Mouse (Mus musculus): ENCODE results near the gene Col6a1. TPM values are rescaled to one million over a fixed set of nuclear protein-coding genes. Genes with fewer than 3 reads are reported as not detected.

The Col6a1 gene
- polyA plus RNA-seq, 1 experiment = 13.0 TPM

DNA sequence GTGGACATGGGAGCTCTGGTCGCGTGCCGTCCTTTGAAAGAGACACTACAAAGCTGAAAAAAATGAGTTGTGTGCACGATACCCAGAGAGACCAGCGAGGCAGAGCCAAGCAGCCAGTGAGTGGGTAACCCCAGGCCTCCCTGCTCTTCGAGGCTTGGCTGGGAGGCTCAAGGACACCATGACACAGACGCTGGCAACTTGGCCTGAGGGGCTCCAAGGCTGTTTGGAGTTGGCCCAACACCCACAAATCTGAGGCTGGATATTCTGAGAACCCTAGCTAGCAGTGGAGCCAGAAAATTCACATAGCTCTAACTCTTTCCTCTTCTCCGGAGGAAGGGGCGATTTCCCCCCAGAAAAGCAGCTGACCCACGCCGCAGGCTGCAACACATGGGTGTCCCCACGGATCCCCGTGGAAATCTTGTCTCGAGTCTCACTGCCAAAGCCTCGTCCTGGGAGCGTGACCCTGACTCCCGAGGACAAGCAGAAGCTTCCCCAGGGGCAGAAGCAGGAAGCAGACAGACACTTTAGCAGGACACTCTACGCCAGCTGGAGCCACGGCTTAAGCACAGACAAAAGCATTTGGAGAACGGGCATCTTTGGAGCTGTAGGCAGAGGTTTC lies 5.8 kb upstream of the Col6a1 start:
- H3K27ac ChIP-seq (ENCODE audit: insufficient read depth, low read length) = no peak overlapping the region
- no peak for DNase-seq
- H3K4me3 ChIP-seq (replicated peaks; ENCODE audit: insufficient read depth, low read depth, low read length) = no peak overlapping the region
- H3K27me3 ChIP-seq (ENCODE audit: control insufficient read depth, insufficient read depth, low read length) = no peaks in the 10 kb centered on the region
- TF ChIP-seq CTCF (IDR thresholded peaks at IDR 0.05; ENCODE audit: borderline replicate concordance, insufficient read depth, low read depth, low read length) = no peak
- no peak for TF ChIP-seq POLR2A (IDR thresholded peaks at IDR 0.05; ENCODE audit: borderline replicate concordance, insufficient read depth, low read length)
- no peaks in the 10 kb centered on the region for H3K4me1 ChIP-seq (ENCODE audit: control insufficient read depth, insufficient read depth, low read length)
- 36% methylated on average over 20 of the region's 20 CpGs for WGBS

GRCm38 (mm10) chr10:76729631-76730620 lies 4.0 kb upstream of the Col6a1 start:
- WGBS = 65% methylated on average over 19 of the region's 19 CpGs
- no peak for DNase-seq
- no peak for TF ChIP-seq POLR2A (IDR thresholded peaks at IDR 0.05; ENCODE audit: borderline replicate concordance, insufficient read depth, low read length)
- TF ChIP-seq CTCF (IDR thresholded peaks at IDR 0.05; ENCODE audit: borderline replicate concordance, insufficient read depth, low read depth, low read length) = no peak
- Histone ChIP-seq H3K27me3 (ENCODE audit: control insufficient read depth, insufficient read depth, low read length) (no peaks in the 10 kb centered on the region), H3K4me1 (ENCODE audit: control insufficient read depth, insufficient read depth, low read length) (no peaks in the 10 kb centered on the region; the same call in 1 of the 2 replicates), H3K27ac (ENCODE audit: insufficient read depth, low read length) (no peak overlapping the region), H3K4me3 (replicated peaks; ENCODE audit: insufficient read depth, low read depth, low read length) (no peak overlapping the region)

DNA sequence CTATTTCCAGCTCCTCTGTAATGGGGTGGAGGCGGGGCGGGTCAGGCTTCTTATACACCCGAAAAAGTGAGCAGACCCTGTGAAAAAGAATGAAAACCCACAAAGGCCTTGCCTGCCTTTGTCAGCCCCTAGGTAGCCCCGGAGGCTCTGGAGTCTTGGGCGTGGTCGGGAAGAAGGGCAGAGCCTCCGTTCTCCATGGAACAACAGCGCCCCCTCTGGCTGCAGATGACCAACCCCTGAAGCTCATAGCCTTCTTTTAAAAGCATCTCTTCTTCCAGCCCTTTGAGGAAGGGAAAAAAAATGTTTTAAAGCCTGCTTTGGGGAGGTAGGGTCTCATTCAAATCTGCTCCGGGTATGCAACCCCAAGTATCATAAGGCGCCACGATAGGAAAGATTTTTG lies 2.4 kb upstream of the Col6a1 start:
- Histone ChIP-seq H3K27ac (ENCODE audit: insufficient read depth, low read length) (no peak overlapping the region), H3K4me1 (ENCODE audit: control insufficient read depth, insufficient read depth, low read length) (no peaks in the 10 kb centered on the region; the same call in 1 of the 2 replicates), H3K4me3 (replicated peaks; ENCODE audit: insufficient read depth, low read depth, low read length) (no peak overlapping the region), H3K27me3 (ENCODE audit: control insufficient read depth, insufficient read depth, low read length) (no peaks in the 10 kb centered on the region)
- DNase-seq = peak in 1 of 2 experiments; percentile 31
- 21% methylated on average over 11 of the region's 11 CpGs for WGBS
- TF ChIP-seq CTCF (IDR thresholded peaks at IDR 0.05; ENCODE audit: borderline replicate concordance, insufficient read depth, low read depth, low read length) = peak; percentile 44; the same call in 1 of the 2 replicates
- TF ChIP-seq POLR2A (IDR thresholded peaks at IDR 0.05; ENCODE audit: borderline replicate concordance, insufficient read depth, low read length) = no peak

DNA sequence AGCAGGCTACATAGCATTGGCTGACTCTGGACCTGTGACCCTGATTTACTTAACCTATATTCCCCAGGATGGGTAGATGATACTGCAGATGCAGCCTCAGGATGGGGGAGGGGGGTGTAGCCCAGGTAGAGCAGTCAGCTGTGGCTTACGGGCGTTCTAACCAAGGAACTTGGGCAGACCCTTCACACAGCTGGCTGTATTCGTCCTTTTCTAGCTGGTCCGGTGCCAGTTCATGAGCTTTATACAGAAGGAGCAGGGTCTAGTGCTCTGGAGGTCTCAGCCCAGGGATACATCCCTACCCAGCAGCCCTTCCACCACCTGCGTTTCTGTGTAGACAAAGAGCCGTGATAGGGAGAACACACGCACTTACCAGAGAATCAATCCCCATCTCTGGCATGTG lies 1.3 kb upstream of the Col6a1 start:
- no peak overlapping the region for H3K27ac ChIP-seq (ENCODE audit: insufficient read depth, low read length)
- no peaks in the 10 kb centered on the region; the same call in 1 of the 2 replicates for H3K4me1 ChIP-seq (ENCODE audit: control insufficient read depth, insufficient read depth, low read length)
- H3K4me3 ChIP-seq (replicated peaks; ENCODE audit: insufficient read depth, low read depth, low read length) = no peak overlapping the region
- H3K27me3 ChIP-seq (ENCODE audit: control insufficient read depth, insufficient read depth, low read length) = no peaks in the 10 kb centered on the region
- no peak for DNase-seq
- 90% methylated on average over 7 of the region's 7 CpGs for WGBS
- no peak for TF ChIP-seq CTCF (IDR thresholded peaks at IDR 0.05; ENCODE audit: borderline replicate concordance, insufficient read depth, low read depth, low read length)
- TF ChIP-seq POLR2A (IDR thresholded peaks at IDR 0.05; ENCODE audit: borderline replicate concordance, insufficient read depth, low read length) = no peak

DNA sequence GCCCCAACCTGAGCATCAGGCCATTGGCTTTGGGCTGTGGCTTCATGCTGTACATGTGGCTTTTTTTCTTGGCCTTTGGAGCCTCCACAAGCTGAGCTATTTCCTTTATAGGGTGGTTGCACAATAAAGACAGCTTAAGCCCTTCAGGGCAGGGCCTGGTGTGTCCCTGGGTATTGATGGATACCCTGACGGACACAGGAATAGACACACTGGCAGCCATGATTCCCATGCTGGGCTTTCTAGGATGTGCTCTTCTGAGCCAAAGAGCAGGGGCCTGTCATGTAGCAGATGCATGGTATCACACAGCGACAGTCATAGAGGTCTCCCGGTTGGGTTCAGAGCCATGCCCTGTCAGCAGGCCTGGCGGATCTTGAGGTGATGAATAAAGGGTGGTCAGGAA lies 898 bp upstream of the Col6a1 start:
- WGBS = 88% methylated on average over 4 of the region's 4 CpGs
- TF ChIP-seq POLR2A (IDR thresholded peaks at IDR 0.05; ENCODE audit: borderline replicate concordance, insufficient read depth, low read length) = no peak
- no peak for TF ChIP-seq CTCF (IDR thresholded peaks at IDR 0.05; ENCODE audit: borderline replicate concordance, insufficient read depth, low read depth, low read length)
- Histone ChIP-seq H3K27me3 (ENCODE audit: control insufficient read depth, insufficient read depth, low read length) (no peaks in the 10 kb centered on the region), H3K27ac (ENCODE audit: insufficient read depth, low read length) (no peak overlapping the region), H3K4me3 (replicated peaks; ENCODE audit: insufficient read depth, low read depth, low read length) (no peak overlapping the region), H3K4me1 (ENCODE audit: control insufficient read depth, insufficient read depth, low read length) (no peaks in the 10 kb centered on the region; the same call in 1 of the 2 replicates)
- DNase-seq = no peak

GRCm38 (mm10) chr10:76725097-76725496 lies 871 bp downstream of the Col6a1 start:
- Histone ChIP-seq H3K27ac (ENCODE audit: insufficient read depth, low read length) (no peak overlapping the region), H3K4me3 (replicated peaks; ENCODE audit: insufficient read depth, low read depth, low read length) (no peak overlapping the region), H3K27me3 (ENCODE audit: control insufficient read depth, insufficient read depth, low read length) (no peaks in the 10 kb centered on the region), H3K4me1 (ENCODE audit: control insufficient read depth, insufficient read depth, low read length) (no peaks in the 10 kb centered on the region; the same call in 1 of the 2 replicates)
- DNase-seq = no peak
- TF ChIP-seq POLR2A (IDR thresholded peaks at IDR 0.05; ENCODE audit: borderline replicate concordance, insufficient read depth, low read length) (no peak), CTCF (IDR thresholded peaks at IDR 0.05; ENCODE audit: borderline replicate concordance, insufficient read depth, low read depth, low read length) (no peak)
- 59% methylated on average over 2 of the region's 2 CpGs for WGBS

GRCm38 (mm10) chr10:76724231-76724736 lies 1.7 kb downstream of the Col6a1 start:
- Histone ChIP-seq H3K4me1 (ENCODE audit: control insufficient read depth, insufficient read depth, low read length) (no peaks in the 10 kb centered on the region; the same call in 1 of the 2 replicates), H3K27ac (ENCODE audit: insufficient read depth, low read length) (no peak overlapping the region), H3K27me3 (ENCODE audit: control insufficient read depth, insufficient read depth, low read length) (no peaks in the 10 kb centered on the region), H3K4me3 (replicated peaks; ENCODE audit: insufficient read depth, low read depth, low read length) (no peak overlapping the region)
- DNase-seq = no peak
- TF ChIP-seq POLR2A (IDR thresholded peaks at IDR 0.05; ENCODE audit: borderline replicate concordance, insufficient read depth, low read length) = no peak
- no peak for TF ChIP-seq CTCF (IDR thresholded peaks at IDR 0.05; ENCODE audit: borderline replicate concordance, insufficient read depth, low read depth, low read length)
- 58% methylated on average over 5 of the region's 5 CpGs for WGBS
